Mouse (Mus musculus) heart, embryonic 10.5 days (tissue): ENCODE measurements around the gene Ufsp1. TPM values are rescaled to one million over a fixed set of nuclear protein-coding genes. Genes with fewer than 3 reads are reported as not detected.

ENCODE experiments used
- DNase-seq: peaks from one replicate; pipeline ENCODE4 v3.0.0-alpha.2; 2017; ENCODE audit warnings: low spot score
- H3K27ac ChIP-seq: fragments of 300-500 bp; sonication (generic); 2 replicates; pipeline ENCODE4 v1.5.1; 2016; ENCODE audit warnings: mild to moderate bottlenecking
- H3K27me3 ChIP-seq: fragments of 300-500 bp; sonication (generic); 2 replicates; pipeline ENCODE4 v1.6.1; 2016; ENCODE audit warnings: mild to moderate bottlenecking; ENCODE audit not compliant: poor library complexity, insufficient read depth, severe bottlenecking
- H3K36me3 ChIP-seq: fragments of 300-500 bp; sonication (generic); 2 replicates; pipeline ENCODE4 v1.6.1; 2016; ENCODE audit warnings: mild to moderate bottlenecking, moderate library complexity
- H3K4me1 ChIP-seq: fragments of 300-500 bp; sonication (generic); 2 replicates; pipeline ENCODE4 v1.6.1; 2016; ENCODE audit warnings: mild to moderate bottlenecking
- H3K4me3 ChIP-seq: fragments of 300-500 bp; sonication (generic); 2 replicates; pipeline ENCODE4 v1.5.1; 2016; ENCODE audit warnings: mild to moderate bottlenecking, moderate library complexity
- H3K9me3 ChIP-seq: fragments of 300-500 bp; sonication (generic); 2 replicates; pipeline ENCODE4 v1.6.1; 2016; ENCODE audit warnings: mild to moderate bottlenecking, moderate library complexity
- WGBS: fragments of 180-500 bp; shearing (Covaris S2); methylation state at CpG from one replicate; pipeline ENCODE4 v1.1.7; 2016; 5-methylcytosine and 5-hydroxymethylcytosine counted together
- microRNA-seq: library from miRNA; unstranded; fragments of <30 nt; microRNA quantifications from one replicate; pipeline ENCODE4, GENCODE M21; 2017
- polyA plus RNA-seq: library from polyadenylated mRNA; unstranded; fragments of >200 nt; fragmentation: Nextera tagmentation; extraction: Ambion mirVana; gene quantifications from 2 replicates; pipeline ENCODE4 v1.2.1, GENCODE M21; 2016

Gene Ufsp1
- polyA plus RNA-seq, 1 experiment from 2014 or later = 12.3 TPM

DNA sequence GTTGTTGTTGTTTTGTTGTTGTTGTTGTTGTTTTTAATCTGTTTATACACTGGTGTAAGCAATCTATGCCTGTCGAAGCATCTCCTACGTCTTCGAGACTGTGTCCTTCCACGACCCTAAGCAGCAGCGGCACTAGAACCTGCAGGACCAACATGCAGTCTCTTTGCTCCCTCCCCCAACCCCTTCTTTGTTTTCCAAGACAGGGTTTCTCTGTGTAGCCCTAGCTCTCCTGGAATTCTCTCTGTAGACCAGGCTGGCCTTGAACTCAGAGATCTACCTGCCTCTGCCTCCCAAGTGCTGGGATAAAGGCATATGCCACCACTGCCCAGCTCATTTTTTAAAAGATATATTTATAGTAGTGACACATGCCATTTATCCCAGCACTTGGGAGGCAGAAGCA is 49.0 kb downstream of the Ufsp1 start:
- Histone ChIP-seq H3K27ac (no peak overlapping the region), H3K4me3 (no peak overlapping the region), H3K9me3 (no peaks in the 10 kb centered on the region), H3K36me3 (no peaks in the 10 kb centered on the region), H3K4me1 (peaks cover 50% of the 10 kb centered on the region), H3K27me3 (no peaks in the 10 kb centered on the region)
- 90% methylated on average over 5 of the region's 5 CpGs for WGBS
- DNase-seq = no peak

DNA sequence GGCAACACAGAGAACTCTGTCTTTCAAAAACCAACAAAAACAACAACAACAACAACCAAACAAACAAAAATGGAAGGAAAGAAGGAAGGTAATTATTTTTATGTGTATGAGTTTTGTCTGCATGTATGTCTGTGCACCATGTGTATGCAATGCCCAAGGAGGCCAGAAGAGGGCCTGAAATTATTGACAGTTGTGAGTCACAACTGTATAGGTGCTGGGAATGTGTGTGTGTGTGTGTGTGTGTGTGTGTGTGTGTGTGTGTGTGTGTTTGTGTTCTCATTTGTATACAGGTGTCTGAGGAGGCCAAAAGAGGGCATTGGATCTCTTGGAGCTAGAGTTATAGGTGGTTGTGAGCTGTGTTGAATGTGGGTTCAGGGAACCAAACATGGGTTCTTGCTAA is 49.4 kb downstream of the Ufsp1 start:
- Histone ChIP-seq H3K36me3 (no peaks in the 10 kb centered on the region), H3K4me1 (peaks cover 51% of the 10 kb centered on the region), H3K4me3 (no peak overlapping the region), H3K27me3 (no peaks in the 10 kb centered on the region), H3K9me3 (no peaks in the 10 kb centered on the region), H3K27ac (no peak overlapping the region)
- no peak for DNase-seq

Small RNA genes lying within 50 kb of the gene (microRNA-seq; reads per million reads assigned to microRNA genes)
- gene Mir7036 (0.76 reads per million), gene Mir8116 (not detected)

Other genes with a start within 250 kb of the Ufsp1 start
- gene Ap1s1, start 248.5 kb upstream of the Ufsp1 start, polyA plus RNA-seq = 177 and 178 TPM in 2 replicates
- 0.07 and 0.51 TPM in 2 replicates for gene Serpine1, start 222.4 kb upstream of the Ufsp1 start, polyA plus RNA-seq
- gene Trim56, start 178.4 kb upstream of the Ufsp1 start, polyA plus RNA-seq = 6.4 and 7.4 TPM in 2 replicates
- gene Muc3, start 145.3 kb upstream of the Ufsp1 start, polyA plus RNA-seq = not detected in 2 replicates
- gene Muc3a, start 82.2 kb upstream of the Ufsp1 start, polyA plus RNA-seq = 0.40 and 0.83 TPM in 2 replicates
- 10.7 and 24.1 TPM in 2 replicates for gene Ache, start 7.1 kb upstream of the Ufsp1 start, polyA plus RNA-seq
- gene Srrt, start 13.0 kb downstream of the Ufsp1 start, polyA plus RNA-seq = 124 and 147 TPM in 2 replicates
- gene Trip6, start 19.8 kb downstream of the Ufsp1 start, polyA plus RNA-seq = 55.6 and 62.2 TPM in 2 replicates
- 10.6 and 12.0 TPM in 2 replicates for gene Slc12a9, start 39.0 kb downstream of the Ufsp1 start, polyA plus RNA-seq
- 36.4 and 42.5 TPM in 2 replicates for gene Ephb4, start 55.5 kb downstream of the Ufsp1 start, polyA plus RNA-seq
- 0.04 and 0.25 TPM in 2 replicates for gene Zan, start 182.4 kb downstream of the Ufsp1 start, polyA plus RNA-seq
- gene Pop7, start 207.9 kb downstream of the Ufsp1 start, polyA plus RNA-seq = 50.6 and 56.6 TPM in 2 replicates
- gene Gigyf1, start 223.9 kb downstream of the Ufsp1 start, polyA plus RNA-seq = 8.0 and 10.8 TPM in 2 replicates
- 0.28 and 2.3 TPM in 2 replicates for gene Epo, start 238.6 kb downstream of the Ufsp1 start, polyA plus RNA-seq
- gene Gnb2, start 238.9 kb downstream of the Ufsp1 start, polyA plus RNA-seq = 287 and 294 TPM in 2 replicates